Mouse (Mus musculus): Measurements from ENCODE around the gene Ip6k3. TPM values are rescaled to one million over a fixed set of nuclear protein-coding genes. Genes with fewer than 3 reads are reported as not detected.

The Ip6k3 gene
- total RNA-seq, 1 experiment from 2014 or later, result not detected

GRCm38 (mm10) chr17:27119540-27119895, 48.1 kb downstream of the Ip6k3 start:
- ATAC-seq (replicated peaks in 1 of 2; ENCODE audit: insufficient read depth in 1 of 2, low FRiP score in 2 of 2, low TSS enrichment in 1 of 2, low read depth in 1 of 2, poor library complexity in 2 of 2, severe bottlenecking in 2 of 2), result no peak

DNA sequence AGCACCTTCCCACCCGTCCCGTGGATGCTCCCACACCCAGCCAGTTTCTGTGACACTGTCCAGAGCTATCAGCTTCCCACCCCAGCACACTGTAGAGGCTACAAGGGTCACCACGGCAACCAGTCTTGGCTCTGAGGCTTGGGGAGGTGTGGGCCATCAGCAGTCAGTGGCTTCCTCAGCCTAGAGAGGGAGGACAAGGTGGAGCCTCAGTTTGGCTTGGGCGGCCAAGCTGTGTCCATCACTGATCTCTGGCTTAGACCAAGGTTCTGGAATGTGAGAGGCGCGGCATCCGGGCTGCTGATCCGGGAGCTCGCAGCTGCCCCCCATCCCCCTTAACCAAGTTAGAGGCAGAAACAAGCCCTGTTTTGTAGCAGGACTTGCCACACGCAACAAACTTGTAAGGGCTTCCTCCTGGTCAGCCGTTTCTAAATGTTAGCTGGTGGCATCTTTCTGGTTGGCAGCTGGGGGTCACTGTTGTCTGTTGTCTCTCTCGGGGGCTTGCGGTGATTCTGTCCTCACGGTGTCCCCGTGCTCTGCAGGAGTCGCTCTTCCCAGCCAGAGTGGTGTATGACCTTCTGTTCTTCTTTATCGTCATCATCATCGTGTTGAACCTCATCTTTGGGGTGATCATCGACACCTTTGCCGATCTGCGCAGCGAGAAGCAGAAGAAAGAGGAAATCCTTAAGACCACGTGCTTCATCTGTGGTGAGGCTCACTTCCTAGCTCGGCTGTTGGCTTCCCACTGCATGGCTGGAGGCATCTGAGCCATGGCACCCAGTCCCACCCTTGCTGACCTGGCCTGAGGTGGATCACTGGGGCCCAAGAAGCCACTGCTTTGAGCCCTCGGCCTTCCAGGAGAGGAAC, 48.7 kb downstream of the Ip6k3 start:
- ATAC-seq (replicated peaks in 1 of 2; ENCODE audit: insufficient read depth in 1 of 2, low FRiP score in 2 of 2, low TSS enrichment in 1 of 2, low read depth in 1 of 2, poor library complexity in 2 of 2, severe bottlenecking in 2 of 2), result peak; percentile 60 to 61

DNA sequence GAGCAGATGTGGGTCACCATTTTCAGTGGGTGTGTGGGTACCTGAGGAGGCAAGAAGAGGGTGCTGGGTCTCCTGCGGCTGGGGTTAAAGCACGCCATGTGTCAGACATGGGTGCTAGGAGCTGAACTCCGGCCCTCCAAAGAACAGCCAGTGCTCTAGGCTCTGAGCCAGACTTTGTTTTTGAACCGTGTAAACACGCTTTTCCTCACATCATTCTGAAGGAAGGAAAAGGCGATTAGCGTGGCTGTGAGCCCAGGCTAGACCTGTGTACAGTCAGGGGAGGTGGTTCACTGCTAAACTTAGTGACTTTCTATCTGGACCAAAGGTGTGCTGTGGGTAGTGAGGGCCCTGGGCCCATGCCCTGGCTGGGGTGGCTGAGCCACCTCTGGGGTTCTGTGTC, 57.5 kb downstream of the Ip6k3 start:
- ATAC-seq (replicated peaks in 1 of 2; ENCODE audit: insufficient read depth in 1 of 2, low FRiP score in 2 of 2, low TSS enrichment in 1 of 2, low read depth in 1 of 2, poor library complexity in 2 of 2, severe bottlenecking in 2 of 2), result no peak

- no peak for ATAC-seq (replicated peaks in 1 of 2; ENCODE audit: insufficient read depth in 1 of 2, low FRiP score in 2 of 2, low TSS enrichment in 1 of 2, low read depth in 1 of 2, poor library complexity in 2 of 2, severe bottlenecking in 2 of 2)
Observed at GRCm38 (mm10) chr17:27107936-27108335, 59.7 kb downstream of the Ip6k3 start.

DNA sequence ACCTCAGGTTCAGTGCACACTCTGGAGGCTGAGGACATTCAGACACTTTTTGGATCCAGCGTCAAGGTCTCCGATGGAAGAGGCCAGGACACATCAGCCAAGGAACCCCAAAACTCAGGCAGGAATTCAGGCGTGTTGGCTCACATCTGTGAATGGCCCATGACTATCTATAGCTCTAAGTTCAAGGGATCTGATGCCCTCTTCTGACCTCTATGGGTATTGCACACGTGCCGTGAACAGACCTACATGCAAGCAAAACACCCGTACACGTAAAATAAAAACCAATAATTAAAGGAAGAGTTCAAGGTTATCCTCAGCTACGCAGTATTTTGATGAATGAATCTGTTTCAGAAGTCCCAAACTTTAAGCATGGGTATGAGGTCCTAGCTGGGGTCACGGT, 60.9 kb downstream of the Ip6k3 start:
- ATAC-seq (replicated peaks in 1 of 2; ENCODE audit: insufficient read depth in 1 of 2, low FRiP score in 2 of 2, low TSS enrichment in 1 of 2, low read depth in 1 of 2, poor library complexity in 2 of 2, severe bottlenecking in 2 of 2), result 0 out of 4 replicates have a peak, but pooled peaks have one; percentile 36 to 59

GRCm38 (mm10) chr17:27105698-27106470, 61.7 kb downstream of the Ip6k3 start:
- peak in 1 of 2 experiments; percentile 23; a peak in 1 of 4 replicates for ATAC-seq (replicated peaks in 1 of 2; ENCODE audit: insufficient read depth in 1 of 2, low FRiP score in 2 of 2, low TSS enrichment in 1 of 2, low read depth in 1 of 2, poor library complexity in 2 of 2, severe bottlenecking in 2 of 2)

GRCm38 (mm10) chr17:27101675-27102074, 65.9 kb downstream of the Ip6k3 start:
- ATAC-seq (replicated peaks in 1 of 2; ENCODE audit: insufficient read depth in 1 of 2, low FRiP score in 2 of 2, low TSS enrichment in 1 of 2, low read depth in 1 of 2, poor library complexity in 2 of 2, severe bottlenecking in 2 of 2), result no peak

- no peak for ATAC-seq (replicated peaks in 1 of 2; ENCODE audit: insufficient read depth in 1 of 2, low FRiP score in 2 of 2, low TSS enrichment in 1 of 2, low read depth in 1 of 2, poor library complexity in 2 of 2, severe bottlenecking in 2 of 2)
Observed at GRCm38 (mm10) chr17:27095690-27096089, 71.9 kb downstream of the Ip6k3 start.

Other genes with a start within 250 kb of the Ip6k3 start
- 8.3 and 10.3 TPM in 2 replicates for gene Phf1, start 234.7 kb downstream of the Ip6k3 start, total RNA-seq (2017)
- gene Cuta, start 228.2 kb downstream of the Ip6k3 start, total RNA-seq (2017), result 40.2 and 52.0 TPM in 2 replicates
- 3.9 and 9.6 TPM in 2 replicates for gene Syngap1, start 226.5 kb downstream of the Ip6k3 start, total RNA-seq (2017)
- gene Zbtb9, start 194.6 kb downstream of the Ip6k3 start, total RNA-seq (2017), result 27.6 and 27.8 TPM in 2 replicates
- 31.1 and 42.1 TPM in 2 replicates for gene Bak1, start 138.8 kb downstream of the Ip6k3 start, total RNA-seq (2017)
- 13.2 and 13.3 TPM in 2 replicates for gene Itpr3, start 110.5 kb downstream of the Ip6k3 start, total RNA-seq (2017)
- gene Uqcc2, start 33.9 kb downstream of the Ip6k3 start, total RNA-seq (2017), result 97.7 and 113 TPM in 2 replicates
- 35.3 and 70.7 TPM in 2 replicates for gene Lemd2, start 36.7 kb upstream of the Ip6k3 start, total RNA-seq (2017)

Measured in hematopoietic stem cell, adult 5-6 weeks (primary cell).